Mouse (Mus musculus): ENCODE measurements around the gene Gm11992. TPM values are rescaled to one million over a fixed set of nuclear protein-coding genes. Genes with fewer than 3 reads are reported as not detected.

The Gm11992 gene
- polyA plus RNA-seq, 1 experiment from 2014 or later: 3.2 TPM

GRCm38 (mm10) chr11:9047044-9047443, 1.4 kb upstream of the Gm11992 start:
- H3K4me3 ChIP-seq (replicated peaks): no peak overlapping the region
- H3K36me3 ChIP-seq: no peaks in the 10 kb centered on the region
- H3K27ac ChIP-seq: no peak overlapping the region
- peaks cover 12% of the 10 kb centered on the region for H3K4me1 ChIP-seq
- H3K4me2 ChIP-seq: no peak overlapping the region
- H3K9me3 ChIP-seq (replicated peaks): no peaks in the 10 kb centered on the region
- peaks cover 32% of the 10 kb centered on the region for H3K27me3 ChIP-seq
- WGBS: 77% methylated on average over 5 of the region's 5 CpGs
- no peak for ATAC-seq (replicated peaks; ENCODE audit: low FRiP score)
- no peak overlapping the region for H3K9ac ChIP-seq

- peaks cover 12% of the 10 kb centered on the region for H3K4me1 ChIP-seq
- H3K4me2 ChIP-seq: peak within 1 kb of the TSS; percentile 96
- H3K9ac ChIP-seq: peak within 1 kb of the TSS; percentile 39
- H3K36me3 ChIP-seq: no peaks in the 10 kb centered on the region
- peak within 1 kb of the TSS; percentile 56 for H3K4me3 ChIP-seq (replicated peaks)
- no peaks in the 10 kb centered on the region for H3K9me3 ChIP-seq (replicated peaks)
- WGBS: 1% methylated on average over 18 of the region's 18 CpGs
- H3K27ac ChIP-seq: no peak within 1 kb of the TSS
- H3K27me3 ChIP-seq: peaks cover 34% of the 10 kb centered on the region
- peak; percentile 75 for ATAC-seq (replicated peaks; ENCODE audit: low FRiP score)
Measured at GRCm38 (mm10) chr11:9048703-9049060, 288 bp downstream of the Gm11992 start, which contains the start of gene Sun3. Gene Sun3, minus strand, starts transcription at chr11:9048991.

- H3K9me3 ChIP-seq (replicated peaks): no peaks in the 10 kb centered on the region
- no peak overlapping the region for H3K27ac ChIP-seq
- no peaks in the 10 kb centered on the region for H3K36me3 ChIP-seq
- WGBS: 82% methylated on average over 4 of the region's 4 CpGs
- peaks cover 34% of the 10 kb centered on the region for H3K27me3 ChIP-seq
- no peak overlapping the region for H3K9ac ChIP-seq
- H3K4me3 ChIP-seq (replicated peaks): no peak overlapping the region
- no peak for ATAC-seq (replicated peaks; ENCODE audit: low FRiP score)
- H3K4me2 ChIP-seq: no peak overlapping the region
- H3K4me1 ChIP-seq: peaks cover 12% of the 10 kb centered on the region
Measured at GRCm38 (mm10) chr11:9050241-9050640, 1.8 kb downstream of the Gm11992 start.

- Histone ChIP-seq H3K27me3 (peaks cover 32% of the 10 kb centered on the region), H3K9ac (no peak overlapping the region), H3K27ac (no peak overlapping the region), H3K4me2 (no peak overlapping the region), H3K4me3 (replicated peaks) (no peak overlapping the region), H3K9me3 (replicated peaks) (no peaks in the 10 kb centered on the region), H3K4me1 (peaks cover 12% of the 10 kb centered on the region), H3K36me3 (no peaks in the 10 kb centered on the region)
- WGBS: 68% methylated on average over 2 of the region's 2 CpGs
- no peak for ATAC-seq (replicated peaks; ENCODE audit: low FRiP score)
Measured at GRCm38 (mm10) chr11:9051895-9052294, 3.5 kb downstream of the Gm11992 start.

GRCm38 (mm10) chr11:9056937-9057336, 8.5 kb downstream of the Gm11992 start:
- 89% methylated on average over 2 of the region's 2 CpGs for WGBS
- no peaks in the 10 kb centered on the region for H3K9me3 ChIP-seq (replicated peaks)
- H3K4me3 ChIP-seq (replicated peaks): no peak overlapping the region
- no peak overlapping the region for H3K4me2 ChIP-seq
- ATAC-seq (replicated peaks; ENCODE audit: low FRiP score): no peak
- 0 out of 2 replicates have a peak, but pooled peaks cover 2% of the 10 kb centered on the region for H3K27me3 ChIP-seq
- no peak overlapping the region for H3K9ac ChIP-seq
- H3K4me1 ChIP-seq: no peaks in the 10 kb centered on the region
- no peaks in the 10 kb centered on the region for H3K36me3 ChIP-seq
- no peak overlapping the region for H3K27ac ChIP-seq

GRCm38 (mm10) chr11:9057711-9058110, 9.3 kb downstream of the Gm11992 start:
- H3K36me3 ChIP-seq: no peaks in the 10 kb centered on the region
- no peaks in the 10 kb centered on the region for H3K4me1 ChIP-seq
- 90% methylated on average over 4 of the region's 4 CpGs for WGBS
- ATAC-seq (replicated peaks; ENCODE audit: low FRiP score): no peak
- H3K27ac ChIP-seq: no peak overlapping the region
- no peak overlapping the region for H3K4me3 ChIP-seq (replicated peaks)
- no peaks in the 10 kb centered on the region for H3K27me3 ChIP-seq
- H3K9ac ChIP-seq: no peak overlapping the region
- H3K9me3 ChIP-seq (replicated peaks): no peaks in the 10 kb centered on the region
- H3K4me2 ChIP-seq: no peak overlapping the region

- no peaks in the 10 kb centered on the region for H3K36me3 ChIP-seq
- no peaks in the 10 kb centered on the region for H3K9me3 ChIP-seq (replicated peaks)
- H3K9ac ChIP-seq: no peak overlapping the region
- H3K27me3 ChIP-seq: no peaks in the 10 kb centered on the region
- H3K4me2 ChIP-seq: no peak overlapping the region
- H3K4me1 ChIP-seq: no peaks in the 10 kb centered on the region
- H3K27ac ChIP-seq: no peak overlapping the region
- H3K4me3 ChIP-seq (replicated peaks): no peak overlapping the region
- WGBS: 79% methylated on average over 1 of the region's 1 CpGs
- ATAC-seq (replicated peaks; ENCODE audit: low FRiP score): no peak
Measured at GRCm38 (mm10) chr11:9060029-9060428, 11.6 kb downstream of the Gm11992 start.

GRCm38 (mm10) chr11:9060484-9060883, 12.1 kb downstream of the Gm11992 start:
- H3K4me3 ChIP-seq (replicated peaks): no peak overlapping the region
- no peak for ATAC-seq (replicated peaks; ENCODE audit: low FRiP score)
- no peaks in the 10 kb centered on the region for H3K36me3 ChIP-seq
- no peak overlapping the region for H3K27ac ChIP-seq
- H3K9me3 ChIP-seq (replicated peaks): no peaks in the 10 kb centered on the region
- no peaks in the 10 kb centered on the region for H3K27me3 ChIP-seq
- no peaks in the 10 kb centered on the region for H3K4me1 ChIP-seq
- no peak overlapping the region for H3K4me2 ChIP-seq
- WGBS: 61% methylated on average over 5 of the region's 5 CpGs
- no peak overlapping the region for H3K9ac ChIP-seq

GRCm38 (mm10) chr11:9076444-9076843, 28.1 kb downstream of the Gm11992 start:
- no peak for ATAC-seq (replicated peaks; ENCODE audit: low FRiP score)
- Histone ChIP-seq H3K36me3 (no peaks in the 10 kb centered on the region), H3K4me1 (no peaks in the 10 kb centered on the region), H3K4me3 (replicated peaks) (no peak overlapping the region), H3K27me3 (no peaks in the 10 kb centered on the region), H3K9me3 (replicated peaks) (no peaks in the 10 kb centered on the region), H3K27ac (no peak overlapping the region), H3K4me2 (no peak overlapping the region), H3K9ac (no peak overlapping the region)
- WGBS: 84% methylated on average over 3 of the region's 3 CpGs

- no peak overlapping the region for H3K4me3 ChIP-seq (replicated peaks)
- H3K9ac ChIP-seq: no peak overlapping the region
- no peak for ATAC-seq (replicated peaks; ENCODE audit: low FRiP score)
- no peak overlapping the region for H3K27ac ChIP-seq
- peaks cover 53% of the 10 kb centered on the region for H3K27me3 ChIP-seq
- H3K36me3 ChIP-seq: no peaks in the 10 kb centered on the region
- WGBS: 69% methylated on average over 2 of the region's 2 CpGs
- peaks cover 22% of the 10 kb centered on the region for H3K4me1 ChIP-seq
- no peaks in the 10 kb centered on the region for H3K9me3 ChIP-seq (replicated peaks)
- H3K4me2 ChIP-seq: no peak overlapping the region
Measured at GRCm38 (mm10) chr11:9113189-9113588, 64.8 kb downstream of the Gm11992 start.

GRCm38 (mm10) chr11:9115367-9116120, 67.2 kb downstream of the Gm11992 start:
- H3K9me3 ChIP-seq (replicated peaks): no peaks in the 10 kb centered on the region
- peaks cover 73% of the 10 kb centered on the region for H3K27me3 ChIP-seq
- peak overlapping the region; percentile 40; the same call in 1 of the 2 replicates for H3K4me2 ChIP-seq
- H3K36me3 ChIP-seq: no peaks in the 10 kb centered on the region
- no peak overlapping the region for H3K9ac ChIP-seq
- WGBS: 10% methylated on average over 9 of the region's 9 CpGs
- no peak for ATAC-seq (replicated peaks; ENCODE audit: low FRiP score)
- H3K4me1 ChIP-seq: peaks cover 38% of the 10 kb centered on the region
- H3K4me3 ChIP-seq (replicated peaks): 0 out of 2 replicates have a peak overlapping the region, but pooled peaks have one; percentile 10
- no peak overlapping the region for H3K27ac ChIP-seq

GRCm38 (mm10) chr11:9116121-9116520, 67.7 kb downstream of the Gm11992 start:
- H3K4me1 ChIP-seq: peaks cover 38% of the 10 kb centered on the region
- ATAC-seq (replicated peaks; ENCODE audit: low FRiP score): no peak
- peak overlapping the region; percentile 40 for H3K4me2 ChIP-seq
- no peaks in the 10 kb centered on the region for H3K36me3 ChIP-seq
- H3K9ac ChIP-seq: no peak overlapping the region
- H3K9me3 ChIP-seq (replicated peaks): no peaks in the 10 kb centered on the region
- H3K4me3 ChIP-seq (replicated peaks): peak overlapping the region; percentile 10; the same call in 1 of the 2 replicates
- peaks cover 78% of the 10 kb centered on the region for H3K27me3 ChIP-seq
- no peak overlapping the region for H3K27ac ChIP-seq
- WGBS: under 1% methylated on average over 10 of the region's 10 CpGs

- Histone ChIP-seq H3K27ac (no peak overlapping the region), H3K9ac (no peak overlapping the region), H3K36me3 (no peaks in the 10 kb centered on the region), H3K4me1 (peaks cover 38% of the 10 kb centered on the region), H3K9me3 (replicated peaks) (no peaks in the 10 kb centered on the region), H3K27me3 (peaks cover 81% of the 10 kb centered on the region), H3K4me3 (replicated peaks) (no peak overlapping the region), H3K4me2 (no peak overlapping the region)
- 6% methylated on average over 3 of the region's 3 CpGs for WGBS
- no peak for ATAC-seq (replicated peaks; ENCODE audit: low FRiP score)
Measured at GRCm38 (mm10) chr11:9116916-9117315, 68.5 kb downstream of the Gm11992 start.

All from kidney, embryonic 15.5 days (tissue).